Mouse (Mus musculus): Measurements from ENCODE around the gene H2al2a. TPM values are rescaled to one million over a fixed set of nuclear protein-coding genes. Genes with fewer than 3 reads are reported as not detected.
A peak's percentile ranks its signal among the peaks of the same experiment; 100 is the strongest.

Gene H2al2a
- polyA plus RNA-seq, 1 experiment from 2014 or later: not detected

DNA sequence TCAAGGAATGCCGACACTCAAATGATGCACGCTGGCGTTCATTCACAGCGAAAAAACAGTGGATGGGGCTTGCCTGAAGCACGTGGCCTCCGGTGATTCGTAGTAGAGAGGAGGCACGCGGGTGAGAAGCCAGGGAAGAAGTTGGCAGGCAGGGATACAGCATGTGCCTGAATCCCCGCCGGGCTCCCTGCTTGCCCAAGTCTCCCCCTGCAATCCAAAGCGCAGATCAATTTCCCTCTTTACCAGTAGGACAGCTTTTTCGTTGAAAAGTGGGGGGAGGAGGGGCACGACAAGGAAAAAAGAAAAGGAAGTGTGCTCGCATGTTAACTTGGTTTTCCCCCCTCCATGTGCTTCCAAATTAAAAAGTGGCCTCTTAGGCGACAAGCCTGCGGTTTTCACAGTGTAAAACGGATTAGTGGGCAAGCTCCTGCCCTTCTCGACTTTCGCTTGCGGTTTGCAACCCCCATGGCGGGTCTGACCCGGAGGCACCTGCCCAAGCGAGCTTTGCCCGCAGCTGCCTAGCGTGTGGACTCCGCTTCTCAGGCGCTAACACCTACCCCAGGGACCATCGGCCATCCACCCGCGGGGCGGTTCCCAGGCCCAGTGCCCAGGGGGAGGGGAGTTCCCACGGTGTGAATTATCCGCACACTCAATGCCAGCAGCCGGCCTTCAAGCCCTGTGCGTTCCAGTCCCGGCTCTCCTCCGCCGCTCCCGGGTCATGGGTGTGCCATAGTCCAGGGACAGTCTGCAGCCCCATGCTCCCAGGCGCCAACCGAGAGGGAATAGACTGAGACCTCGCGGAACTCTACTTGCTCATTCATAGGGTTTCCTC, 29.6 kb upstream of the H2al2a start:
- Histone ChIP-seq H3K4me2 (peak overlapping the region; percentile 86), H3K4me1 (peaks cover 27% of the 10 kb centered on the region), H3K4me3 (peak overlapping the region; percentile 83), H3K9ac (peak overlapping the region; percentile 97), H3K36me3 (no peaks in the 10 kb centered on the region), H3K9me3 (no peaks in the 10 kb centered on the region), H3K27me3 (replicated peaks) (no peaks in the 10 kb centered on the region), H3K27ac (replicated peaks) (peak overlapping the region; percentile 66)
- WGBS: under 1% methylated on average over 44 of the region's 44 CpGs
- no peak for ATAC-seq (ENCODE audit: extremely low read depth, insufficient number of reproducible peaks, low FRiP score, low TSS enrichment)

GRCm38 (mm10) chr2:18025781-18026115, 29.0 kb upstream of the H2al2a start:
- peak overlapping the region; percentile 66 for H3K27ac ChIP-seq (replicated peaks)
- no peak for ATAC-seq (ENCODE audit: extremely low read depth, insufficient number of reproducible peaks, low FRiP score, low TSS enrichment)
- peak overlapping the region; percentile 97 for H3K9ac ChIP-seq
- H3K27me3 ChIP-seq (replicated peaks): no peaks in the 10 kb centered on the region
- H3K4me2 ChIP-seq: peak overlapping the region; percentile 86
- H3K4me1 ChIP-seq: peaks cover 21% of the 10 kb centered on the region
- H3K4me3 ChIP-seq: peak overlapping the region; percentile 83
- H3K9me3 ChIP-seq: no peaks in the 10 kb centered on the region
- H3K36me3 ChIP-seq: no peaks in the 10 kb centered on the region
- WGBS: 3% methylated on average over 14 of the region's 14 CpGs

- H3K4me1 ChIP-seq: peaks cover 18% of the 10 kb centered on the region
- no peaks in the 10 kb centered on the region for H3K36me3 ChIP-seq
- peak overlapping the region; percentile 86 for H3K4me2 ChIP-seq
- ATAC-seq (ENCODE audit: extremely low read depth, insufficient number of reproducible peaks, low FRiP score, low TSS enrichment): no peak
- peak overlapping the region; percentile 83; the same call in 1 of the 2 replicates for H3K4me3 ChIP-seq
- H3K27me3 ChIP-seq (replicated peaks): no peaks in the 10 kb centered on the region
- H3K27ac ChIP-seq (replicated peaks): no peak overlapping the region
- WGBS: 70% methylated on average over 5 of the region's 5 CpGs
- no peaks in the 10 kb centered on the region for H3K9me3 ChIP-seq
- H3K9ac ChIP-seq: peak overlapping the region; percentile 97; the same call in 1 of the 2 replicates
These were observed 28.4 kb upstream of the H2al2a start for GRCm38 (mm10) chr2:18025116-18025515.

- Histone ChIP-seq H3K4me1 (peaks cover 13% of the 10 kb centered on the region), H3K9ac (no peak overlapping the region), H3K27ac (replicated peaks) (no peak overlapping the region), H3K4me2 (no peak overlapping the region), H3K36me3 (no peaks in the 10 kb centered on the region), H3K4me3 (no peak overlapping the region), H3K27me3 (replicated peaks) (no peaks in the 10 kb centered on the region), H3K9me3 (no peaks in the 10 kb centered on the region)
- ATAC-seq (ENCODE audit: extremely low read depth, insufficient number of reproducible peaks, low FRiP score, low TSS enrichment): no peak
- WGBS: 59% methylated on average over 1 of the region's 1 CpGs
These were observed 26.1 kb upstream of the H2al2a start for GRCm38 (mm10) chr2:18022886-18023285.

- no peaks in the 10 kb centered on the region for H3K4me1 ChIP-seq
- H3K9ac ChIP-seq: no peak overlapping the region
- H3K27ac ChIP-seq (replicated peaks): no peak overlapping the region
- H3K4me3 ChIP-seq: no peak overlapping the region
- no peaks in the 10 kb centered on the region for H3K27me3 ChIP-seq (replicated peaks)
- no peaks in the 10 kb centered on the region for H3K36me3 ChIP-seq
- no peaks in the 10 kb centered on the region for H3K9me3 ChIP-seq
- WGBS: 71% methylated on average over 1 of the region's 1 CpGs
- H3K4me2 ChIP-seq: no peak overlapping the region
- ATAC-seq (ENCODE audit: extremely low read depth, insufficient number of reproducible peaks, low FRiP score, low TSS enrichment): no peak
These were observed 22.4 kb upstream of the H2al2a start for GRCm38 (mm10) chr2:18019122-18019521.

- H3K4me1 ChIP-seq: no peaks in the 10 kb centered on the region
- H3K27ac ChIP-seq (replicated peaks): no peak overlapping the region
- no peaks in the 10 kb centered on the region for H3K36me3 ChIP-seq
- no peak overlapping the region for H3K4me2 ChIP-seq
- H3K9ac ChIP-seq: no peak overlapping the region
- no peaks in the 10 kb centered on the region for H3K27me3 ChIP-seq (replicated peaks)
- 87% methylated on average over 6 of the region's 6 CpGs for WGBS
- no peaks in the 10 kb centered on the region for H3K9me3 ChIP-seq
- H3K4me3 ChIP-seq: no peak overlapping the region
- no peak for ATAC-seq (ENCODE audit: extremely low read depth, insufficient number of reproducible peaks, low FRiP score, low TSS enrichment)
These were observed 20.6 kb upstream of the H2al2a start for GRCm38 (mm10) chr2:18017321-18017720.

DNA sequence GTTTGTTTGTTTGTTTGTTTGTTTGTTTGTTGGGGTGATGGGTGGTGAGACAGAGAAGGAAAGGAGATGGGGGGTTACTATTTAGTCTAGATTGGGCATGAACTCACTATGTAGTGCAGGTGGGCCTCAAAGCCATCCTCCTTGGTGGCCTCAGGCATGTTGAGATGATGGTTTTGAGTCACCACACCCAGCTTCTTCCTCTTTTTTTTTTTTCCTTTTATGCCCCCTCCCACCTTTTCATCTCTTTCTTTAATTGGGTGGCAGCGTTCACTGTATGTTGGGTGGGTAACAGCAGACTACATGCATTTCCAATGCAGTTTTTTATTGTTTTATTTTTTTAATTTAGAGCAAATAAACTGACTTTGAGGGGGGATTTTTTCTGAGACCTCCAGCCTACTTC, 19.9 kb upstream of the H2al2a start:
- H3K4me1 ChIP-seq: no peaks in the 10 kb centered on the region
- H3K27me3 ChIP-seq (replicated peaks): no peaks in the 10 kb centered on the region
- ATAC-seq (ENCODE audit: extremely low read depth, insufficient number of reproducible peaks, low FRiP score, low TSS enrichment): no peak
- no peak overlapping the region for H3K9ac ChIP-seq
- H3K27ac ChIP-seq (replicated peaks): no peak overlapping the region
- no peak overlapping the region for H3K4me3 ChIP-seq
- H3K36me3 ChIP-seq: no peaks in the 10 kb centered on the region
- 82% methylated on average over 1 of the region's 1 CpGs for WGBS
- H3K4me2 ChIP-seq: no peak overlapping the region
- H3K9me3 ChIP-seq: no peaks in the 10 kb centered on the region

GRCm38 (mm10) chr2:18015581-18015980, 18.8 kb upstream of the H2al2a start:
- 58% methylated on average over 3 of the region's 3 CpGs for WGBS
- no peak overlapping the region for H3K9ac ChIP-seq
- ATAC-seq (ENCODE audit: extremely low read depth, insufficient number of reproducible peaks, low FRiP score, low TSS enrichment): no peak
- H3K27me3 ChIP-seq (replicated peaks): no peaks in the 10 kb centered on the region
- no peaks in the 10 kb centered on the region for H3K9me3 ChIP-seq
- no peak overlapping the region for H3K4me2 ChIP-seq
- no peak overlapping the region for H3K4me3 ChIP-seq
- no peak overlapping the region for H3K27ac ChIP-seq (replicated peaks)
- H3K4me1 ChIP-seq: no peaks in the 10 kb centered on the region
- no peaks in the 10 kb centered on the region for H3K36me3 ChIP-seq

- no peak for ATAC-seq (ENCODE audit: extremely low read depth, insufficient number of reproducible peaks, low FRiP score, low TSS enrichment)
- 59% methylated on average over 3 of the region's 3 CpGs for WGBS
- no peak overlapping the region for H3K4me3 ChIP-seq
- H3K9me3 ChIP-seq: no peaks in the 10 kb centered on the region
- H3K36me3 ChIP-seq: no peaks in the 10 kb centered on the region
- H3K27me3 ChIP-seq (replicated peaks): no peaks in the 10 kb centered on the region
- no peak overlapping the region for H3K27ac ChIP-seq (replicated peaks)
- no peak overlapping the region for H3K4me2 ChIP-seq
- H3K4me1 ChIP-seq: no peaks in the 10 kb centered on the region
- H3K9ac ChIP-seq: no peak overlapping the region
These were observed 16.1 kb upstream of the H2al2a start for GRCm38 (mm10) chr2:18012866-18013265.

DNA sequence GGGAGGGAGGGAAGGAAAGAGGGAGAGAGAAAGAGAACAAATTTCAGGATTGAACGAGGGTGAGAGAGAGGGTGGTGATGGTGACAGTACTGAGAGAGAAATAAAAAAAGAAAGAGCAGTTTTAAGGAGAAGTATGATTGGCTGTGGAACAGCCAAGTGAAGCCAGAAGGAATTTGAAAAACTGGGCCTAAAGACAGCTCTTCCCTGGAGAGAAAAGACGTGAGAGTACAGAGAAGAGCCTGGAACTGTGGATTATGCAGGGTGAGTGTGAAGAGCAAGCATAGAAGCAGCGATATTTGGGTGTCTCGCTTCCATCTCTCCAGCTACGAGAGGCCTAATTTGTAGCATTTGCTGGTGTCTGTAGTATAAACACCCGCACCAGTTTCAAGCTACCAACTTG, 14.5 kb upstream of the H2al2a start:
- no peak for ATAC-seq (ENCODE audit: extremely low read depth, insufficient number of reproducible peaks, low FRiP score, low TSS enrichment)
- no peaks in the 10 kb centered on the region for H3K4me1 ChIP-seq
- WGBS: 82% methylated on average over 6 of the region's 6 CpGs

GRCm38 (mm10) chr2:18005137-18005536, 8.4 kb upstream of the H2al2a start:
- Histone ChIP-seq H3K36me3 (no peaks in the 10 kb centered on the region), H3K9me3 (no peaks in the 10 kb centered on the region), H3K4me2 (peak overlapping the region; percentile 43), H3K4me1 (0 out of 2 replicates have a peak, but pooled peaks cover 4% of the 10 kb centered on the region), H3K27me3 (replicated peaks) (no peaks in the 10 kb centered on the region), H3K4me3 (no peak overlapping the region), H3K27ac (replicated peaks) (no peak overlapping the region), H3K9ac (no peak overlapping the region)
- WGBS: 25% methylated on average over 8 of the region's 8 CpGs
- ATAC-seq (ENCODE audit: extremely low read depth, insufficient number of reproducible peaks, low FRiP score, low TSS enrichment): no peak

More for the DNA sequence above, 14.5 kb upstream of the H2al2a start:
- H3K4me2 ChIP-seq: no peak overlapping the region
- H3K9me3 ChIP-seq: no peaks in the 10 kb centered on the region
- no peak overlapping the region for H3K9ac ChIP-seq
- H3K27me3 ChIP-seq (replicated peaks): no peaks in the 10 kb centered on the region
- H3K27ac ChIP-seq (replicated peaks): no peak overlapping the region
- H3K4me3 ChIP-seq: no peak overlapping the region
- no peaks in the 10 kb centered on the region for H3K36me3 ChIP-seq

GRCm38 (mm10) chr2:18004286-18004685, 7.5 kb upstream of the H2al2a start:
- H3K4me1 ChIP-seq: 0 out of 2 replicates have a peak, but pooled peaks cover 4% of the 10 kb centered on the region
- H3K36me3 ChIP-seq: no peaks in the 10 kb centered on the region
- ATAC-seq (ENCODE audit: extremely low read depth, insufficient number of reproducible peaks, low FRiP score, low TSS enrichment): no peak
- no peak overlapping the region for H3K27ac ChIP-seq (replicated peaks)
- no peak overlapping the region for H3K4me2 ChIP-seq
- 81% methylated on average over 4 of the region's 4 CpGs for WGBS
- H3K4me3 ChIP-seq: no peak overlapping the region
- H3K9me3 ChIP-seq: no peaks in the 10 kb centered on the region
- H3K27me3 ChIP-seq (replicated peaks): no peaks in the 10 kb centered on the region
- H3K9ac ChIP-seq: no peak overlapping the region

All from heart, embryonic 13.5 days (tissue).